Mouse (Mus musculus): ENCODE measurements at regions not wholly inside any gene's neighbourhood (a gene's known extent, or its start where the extent isn't known, plus 50 kb on each side); places are given as distances from the start of the nearest gene placed in this dataset.
"Not testable (repeated sequence)": the region's sequence is repeated elsewhere in the genome, so short reads cannot be mapped to it uniquely, and the experiment has no call there.

- ATAC-seq (ENCODE audit: low FRiP score, low TSS enrichment): no peak
- WGBS: 63% methylated on average over 3 of the region's 3 CpGs
These were observed 289.3 kb downstream of the Casp12 start for GRCm38 (mm10) chr9:5634461-5634953.

GRCm38 (mm10) chr9:5634969-5635368 lies 289.7 kb downstream of the Casp12 start:
- H3K27me3 ChIP-seq (ENCODE audit: control insufficient read depth, insufficient read depth, low read length): no peaks in the 10 kb centered on the region
- H3K4me3 ChIP-seq (ENCODE audit: low read length): no peak overlapping the region
- no peak overlapping the region for H3K27ac ChIP-seq (ENCODE audit: low read depth, low read length)
- ATAC-seq (ENCODE audit: low FRiP score, low TSS enrichment): peak; percentile 79; the same call in 1 of the 2 replicates
- no peaks in the 10 kb centered on the region for H3K4me1 ChIP-seq (ENCODE audit: control insufficient read depth, insufficient read depth, low read length)
- no peak overlapping the region for H3K4me2 ChIP-seq (replicated peaks; ENCODE audit: low read depth, low read length)
- H3K36me3 ChIP-seq (ENCODE audit: control insufficient read depth, insufficient read depth, low read length): no peaks in the 10 kb centered on the region
- H3K9ac ChIP-seq (ENCODE audit: low read depth, low read length): no peak overlapping the region
- no peaks in the 10 kb centered on the region for H3K9me3 ChIP-seq (ENCODE audit: control insufficient read depth, low read length)
- 19% methylated on average over 1 of the region's 1 CpGs for WGBS

More at GRCm38 (mm10) chr9:5634461-5634953, 289.3 kb downstream of the Casp12 start:
- Histone ChIP-seq H3K9ac (ENCODE audit: low read depth, low read length) (no peak overlapping the region), H3K4me1 (ENCODE audit: control insufficient read depth, insufficient read depth, low read length) (no peaks in the 10 kb centered on the region), H3K4me3 (ENCODE audit: low read length) (no peak overlapping the region), H3K27ac (ENCODE audit: low read depth, low read length) (no peak overlapping the region), H3K36me3 (ENCODE audit: control insufficient read depth, insufficient read depth, low read length) (no peaks in the 10 kb centered on the region), H3K27me3 (ENCODE audit: control insufficient read depth, insufficient read depth, low read length) (no peaks in the 10 kb centered on the region), H3K4me2 (replicated peaks; ENCODE audit: low read depth, low read length) (no peak overlapping the region), H3K9me3 (ENCODE audit: control insufficient read depth, low read length) (no peaks in the 10 kb centered on the region)

GRCm38 (mm10) chr9:5663886-5664285 lies 318.7 kb downstream of the Casp12 start:
- Histone ChIP-seq H3K9me3 (ENCODE audit: control insufficient read depth, low read length) (no peaks in the 10 kb centered on the region), H3K27ac (ENCODE audit: low read depth, low read length) (no peak overlapping the region), H3K27me3 (ENCODE audit: control insufficient read depth, insufficient read depth, low read length) (no peaks in the 10 kb centered on the region), H3K36me3 (ENCODE audit: control insufficient read depth, insufficient read depth, low read length) (no peaks in the 10 kb centered on the region), H3K9ac (ENCODE audit: low read depth, low read length) (no peak overlapping the region), H3K4me2 (replicated peaks; ENCODE audit: low read depth, low read length) (no peak overlapping the region), H3K4me3 (ENCODE audit: low read length) (no peak overlapping the region), H3K4me1 (ENCODE audit: control insufficient read depth, insufficient read depth, low read length) (no peaks in the 10 kb centered on the region)
- no peak for ATAC-seq (ENCODE audit: low FRiP score, low TSS enrichment)
- WGBS: 86% methylated on average over 7 of the region's 7 CpGs

GRCm38 (mm10) chr9:5673551-5673950 lies 328.3 kb downstream of the Casp12 start:
- Histone ChIP-seq H3K27me3 (ENCODE audit: control insufficient read depth, insufficient read depth, low read length) (no peaks in the 10 kb centered on the region), H3K4me1 (ENCODE audit: control insufficient read depth, insufficient read depth, low read length) (no peaks in the 10 kb centered on the region), H3K36me3 (ENCODE audit: control insufficient read depth, insufficient read depth, low read length) (no peaks in the 10 kb centered on the region), H3K27ac (ENCODE audit: low read depth, low read length) (no peak overlapping the region), H3K9me3 (ENCODE audit: control insufficient read depth, low read length) (no peaks in the 10 kb centered on the region), H3K9ac (ENCODE audit: low read depth, low read length) (no peak overlapping the region), H3K4me3 (ENCODE audit: low read length) (no peak overlapping the region), H3K4me2 (replicated peaks; ENCODE audit: low read depth, low read length) (no peak overlapping the region)
- WGBS: 85% methylated on average over 4 of the region's 4 CpGs
- ATAC-seq (ENCODE audit: low FRiP score, low TSS enrichment): no peak

- H3K4me3 ChIP-seq (ENCODE audit: low read length): no peak overlapping the region
- no peaks in the 10 kb centered on the region for H3K36me3 ChIP-seq (ENCODE audit: control insufficient read depth, insufficient read depth, low read length)
- ATAC-seq (ENCODE audit: low FRiP score, low TSS enrichment): no peak
- H3K4me1 ChIP-seq (ENCODE audit: control insufficient read depth, insufficient read depth, low read length): no peaks in the 10 kb centered on the region
- H3K4me2 ChIP-seq (replicated peaks; ENCODE audit: low read depth, low read length): no peak overlapping the region
- 70% methylated on average over 3 of the region's 3 CpGs for WGBS
- H3K27ac ChIP-seq (ENCODE audit: low read depth, low read length): no peak overlapping the region
- H3K9ac ChIP-seq (ENCODE audit: low read depth, low read length): no peak overlapping the region
- H3K27me3 ChIP-seq (ENCODE audit: control insufficient read depth, insufficient read depth, low read length): no peaks in the 10 kb centered on the region
- no peaks in the 10 kb centered on the region for H3K9me3 ChIP-seq (ENCODE audit: control insufficient read depth, low read length)
These were observed 363.3 kb downstream of the Casp12 start for GRCm38 (mm10) chr9:5708482-5708881.

- no peak overlapping the region for H3K4me3 ChIP-seq (ENCODE audit: low read length)
- WGBS: 74% methylated on average over 2 of the region's 2 CpGs
- ATAC-seq (ENCODE audit: low FRiP score, low TSS enrichment): peak; percentile 76; the same call in 1 of the 2 replicates
- no peak overlapping the region for H3K27ac ChIP-seq (ENCODE audit: low read depth, low read length)
- no peak overlapping the region for H3K4me2 ChIP-seq (replicated peaks; ENCODE audit: low read depth, low read length)
- no peak overlapping the region for H3K9ac ChIP-seq (ENCODE audit: low read depth, low read length)
- no peaks in the 10 kb centered on the region for H3K36me3 ChIP-seq (ENCODE audit: control insufficient read depth, insufficient read depth, low read length)
- H3K27me3 ChIP-seq (ENCODE audit: control insufficient read depth, insufficient read depth, low read length): no peaks in the 10 kb centered on the region
- no peaks in the 10 kb centered on the region for H3K9me3 ChIP-seq (ENCODE audit: control insufficient read depth, low read length)
- no peaks in the 10 kb centered on the region for H3K4me1 ChIP-seq (ENCODE audit: control insufficient read depth, insufficient read depth, low read length)
These were observed 364.2 kb downstream of the Casp12 start for GRCm38 (mm10) chr9:5709480-5709879.

GRCm38 (mm10) chr9:5718585-5718984 lies 373.4 kb downstream of the Casp12 start:
- H3K4me2 ChIP-seq (replicated peaks; ENCODE audit: low read depth, low read length); ATAC-seq (ENCODE audit: low FRiP score, low TSS enrichment); H3K9ac ChIP-seq (ENCODE audit: low read depth, low read length); H3K9me3 ChIP-seq (ENCODE audit: control insufficient read depth, low read length); H3K4me1 ChIP-seq (ENCODE audit: control insufficient read depth, insufficient read depth, low read length); H3K27ac ChIP-seq (ENCODE audit: low read depth, low read length); H3K27me3 ChIP-seq (ENCODE audit: control insufficient read depth, insufficient read depth, low read length); H3K4me3 ChIP-seq (ENCODE audit: low read length); H3K36me3 ChIP-seq (ENCODE audit: control insufficient read depth, insufficient read depth, low read length): not testable (repeated sequence)
- WGBS: 92% methylated on average over 2 of the region's 2 CpGs

- peak; percentile 66; the same call in 1 of the 2 replicates for ATAC-seq (ENCODE audit: low FRiP score, low TSS enrichment)
- no peak overlapping the region for H3K9ac ChIP-seq (ENCODE audit: low read depth, low read length)
These were observed 383.6 kb downstream of the Casp12 start for GRCm38 (mm10) chr9:5728843-5729242.

GRCm38 (mm10) chr9:5752686-5753301 lies 407.6 kb downstream of the Casp12 start:
- Histone ChIP-seq H3K36me3 (ENCODE audit: control insufficient read depth, insufficient read depth, low read length) (no peaks in the 10 kb centered on the region), H3K4me1 (ENCODE audit: control insufficient read depth, insufficient read depth, low read length) (no peaks in the 10 kb centered on the region), H3K4me2 (replicated peaks; ENCODE audit: low read depth, low read length) (no peak overlapping the region), H3K27ac (ENCODE audit: low read depth, low read length) (no peak overlapping the region), H3K9ac (ENCODE audit: low read depth, low read length) (no peak overlapping the region), H3K27me3 (ENCODE audit: control insufficient read depth, insufficient read depth, low read length) (no peaks in the 10 kb centered on the region), H3K4me3 (ENCODE audit: low read length) (no peak overlapping the region), H3K9me3 (ENCODE audit: control insufficient read depth, low read length) (peaks cover 4% of the 10 kb centered on the region; the same call in 1 of the 2 replicates)
- ATAC-seq (ENCODE audit: low FRiP score, low TSS enrichment): no peak

More at GRCm38 (mm10) chr9:5728843-5729242, 383.6 kb downstream of the Casp12 start:
- Histone ChIP-seq H3K4me2 (replicated peaks; ENCODE audit: low read depth, low read length) (no peak overlapping the region), H3K4me3 (ENCODE audit: low read length) (no peak overlapping the region), H3K27me3 (ENCODE audit: control insufficient read depth, insufficient read depth, low read length) (no peaks in the 10 kb centered on the region), H3K27ac (ENCODE audit: low read depth, low read length) (no peak overlapping the region), H3K4me1 (ENCODE audit: control insufficient read depth, insufficient read depth, low read length) (no peaks in the 10 kb centered on the region), H3K36me3 (ENCODE audit: control insufficient read depth, insufficient read depth, low read length) (no peaks in the 10 kb centered on the region), H3K9me3 (ENCODE audit: control insufficient read depth, low read length) (no peaks in the 10 kb centered on the region)

All from kidney, embryonic 14.5 days (tissue).